Mouse (Mus musculus) neural tube, postnatal 0 days (tissue): Measurements from ENCODE around the gene Myo10. TPM values are rescaled to one million over a fixed set of nuclear protein-coding genes. Genes with fewer than 3 reads are reported as not detected.

ENCODE experiments used
- polyA plus RNA-seq: library from polyadenylated mRNA; unstranded; fragments of >200 nt; fragmentation: Nextera tagmentation; extraction: Ambion mirVana; gene quantifications from 2 replicates; pipeline ENCODE4 v1.2.1, GENCODE M21; 2015

Myo10 gene
- polyA plus RNA-seq, result 32.1 and 34.1 TPM in 2 replicates

GRCm38 (mm10) chr15:25622200-25622866, at the start of gene Myo10:
Gene Myo10 (plus strand): TSS chr15:25622525.

GRCm38 (mm10) chr15:25843086-25843991, 221.0 kb downstream of the Myo10 start, which contains the start of gene Retreg1:
Gene Retreg1 (plus strand): TSS chr15:25843180.

Other genes with a start within 250 kb of the Myo10 start
- 472 and 534 TPM in 2 replicates for gene Basp1, start 208.8 kb upstream of the Myo10 start, polyA plus RNA-seq
- gene Retreg1, start 220.7 kb downstream of the Myo10 start, polyA plus RNA-seq, result 23.5 and 26.0 TPM in 2 replicates